Mouse (Mus musculus): ENCODE data around the gene Lrrc8e.

Lrrc8e gene

GRCm38 (mm10) chr8:4226739-4227347, at the start of gene Lrrc8e:
Gene Lrrc8e, plus strand, starts transcription at chr8:4226827.
- DNase-seq (ENCODE audit: low spot score in 2 of 2): no peak

GRCm38 (mm10) chr8:4183409-4183808, 43.2 kb upstream of the Lrrc8e start:
- no peak for DNase-seq (ENCODE audit: low spot score in 2 of 2)

GRCm38 (mm10) chr8:4186151-4186550, 40.5 kb upstream of the Lrrc8e start:
- no peak for DNase-seq (ENCODE audit: low spot score in 2 of 2)

GRCm38 (mm10) chr8:4188605-4189004, 38.0 kb upstream of the Lrrc8e start:
- no peak for DNase-seq (ENCODE audit: low spot score in 2 of 2)

- DNase-seq (ENCODE audit: low spot score in 2 of 2): no peak
Measured at GRCm38 (mm10) chr8:4189031-4189722, 37.5 kb upstream of the Lrrc8e start.

- DNase-seq (ENCODE audit: low spot score in 2 of 2): no peak
Measured at GRCm38 (mm10) chr8:4192305-4192704, 34.3 kb upstream of the Lrrc8e start.

GRCm38 (mm10) chr8:4192807-4193587, 33.6 kb upstream of the Lrrc8e start:
- DNase-seq (ENCODE audit: low spot score in 2 of 2): peak; percentile 84 to 86

GRCm38 (mm10) chr8:4193588-4193894, 33.1 kb upstream of the Lrrc8e start:
- DNase-seq (ENCODE audit: low spot score in 2 of 2): no peak

- DNase-seq (ENCODE audit: low spot score in 2 of 2): no peak
Measured at GRCm38 (mm10) chr8:4201321-4201720, 25.3 kb upstream of the Lrrc8e start.

- DNase-seq (ENCODE audit: low spot score in 2 of 2): no peak
Measured at GRCm38 (mm10) chr8:4205246-4206123, 21.1 kb upstream of the Lrrc8e start.

GRCm38 (mm10) chr8:4206182-4207015, 20.2 kb upstream of the Lrrc8e start:
- DNase-seq (ENCODE audit: low spot score in 2 of 2): no peak

GRCm38 (mm10) chr8:4207016-4207350, 19.6 kb upstream of the Lrrc8e start:
- DNase-seq (ENCODE audit: low spot score in 2 of 2): no peak

- no peak for DNase-seq (ENCODE audit: low spot score in 2 of 2)
Measured at GRCm38 (mm10) chr8:4211097-4211496, 15.5 kb upstream of the Lrrc8e start.

- no peak for DNase-seq (ENCODE audit: low spot score in 2 of 2)
Measured at GRCm38 (mm10) chr8:4212809-4213209, 13.8 kb upstream of the Lrrc8e start.

GRCm38 (mm10) chr8:4213210-4214005, 13.2 kb upstream of the Lrrc8e start:
- no peak for DNase-seq (ENCODE audit: low spot score in 2 of 2)

GRCm38 (mm10) chr8:4214006-4214980, 12.3 kb upstream of the Lrrc8e start:
- no peak for DNase-seq (ENCODE audit: low spot score in 2 of 2)

- no peak for DNase-seq (ENCODE audit: low spot score in 2 of 2)
Measured at GRCm38 (mm10) chr8:4216296-4216695, 10.3 kb upstream of the Lrrc8e start.

- peak in 1 of 2 experiments; percentile 57 for DNase-seq (ENCODE audit: low spot score in 2 of 2)
Measured at GRCm38 (mm10) chr8:4216791-4217621, 9.6 kb upstream of the Lrrc8e start, which contains the start of gene Prr36. Gene Prr36, minus strand, starts transcription at chr8:4217459.
